Mouse (Mus musculus): ENCODE results near the gene Gpc6.

DNA sequence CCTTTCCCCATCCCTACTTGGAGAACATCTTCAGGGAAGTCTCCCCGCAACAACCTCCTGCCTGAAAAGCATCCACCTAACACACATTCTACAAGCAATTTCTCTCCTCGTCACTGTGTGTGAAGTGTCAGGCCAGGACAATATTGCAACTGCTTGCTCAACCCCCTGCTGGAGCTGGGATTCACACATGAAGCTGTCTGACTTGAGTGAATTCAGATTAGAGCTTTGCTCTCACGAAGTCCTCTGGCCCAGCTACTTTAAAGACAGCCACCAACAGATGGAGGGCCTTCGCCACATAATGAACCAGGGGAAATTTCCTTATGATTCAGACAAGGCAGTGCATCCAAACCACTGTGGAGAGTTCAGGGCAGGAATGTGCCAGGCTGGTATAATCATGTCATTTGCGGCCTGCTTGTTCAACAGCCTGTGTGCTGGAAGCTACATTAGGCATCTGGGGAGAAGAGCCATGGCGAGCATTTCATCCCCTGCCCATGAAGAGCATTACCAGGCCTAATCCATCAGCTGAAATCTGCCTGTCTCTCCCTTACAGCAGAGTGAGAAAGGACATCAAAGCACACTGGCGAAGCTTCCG is 858.7 kb downstream of the Gpc6 start:
- TF ChIP-seq CTCF (IDR thresholded peaks at IDR 0.05; ENCODE audit: low read depth, low read length) (no peak), POLR2A (IDR thresholded peaks at IDR 0.05; ENCODE audit: borderline replicate concordance, low read depth, low read length) (no peak)

Measured in bone marrow macrophage, adult 2 months (primary cell).